Mouse (Mus musculus) small intestine, adult 2 months (tissue): Measurements from ENCODE around the gene Zfp219.

ENCODE experiments used
- CTCF ChIP-seq: fragments of 200-500 bp; IDR thresholded peaks from 2 replicates; pipeline ENCODE4 v1.5.1; 2012; ENCODE audit warnings: low read depth, mild to moderate bottlenecking, control low read depth, inconsistent platforms, low read length, moderate library complexity, mixed read lengths; ENCODE audit not compliant: insufficient replicate concordance, insufficient read length; ENCODE audit errors: extremely low read depth
- POLR2A ChIP-seq: fragments of 200-500 bp; IDR thresholded peaks from 2 replicates; pipeline ENCODE4 v1.6.1; 2012; ENCODE audit warnings: low read depth, mild to moderate bottlenecking, control low read depth, inconsistent platforms, low read length, moderate library complexity

DNA sequence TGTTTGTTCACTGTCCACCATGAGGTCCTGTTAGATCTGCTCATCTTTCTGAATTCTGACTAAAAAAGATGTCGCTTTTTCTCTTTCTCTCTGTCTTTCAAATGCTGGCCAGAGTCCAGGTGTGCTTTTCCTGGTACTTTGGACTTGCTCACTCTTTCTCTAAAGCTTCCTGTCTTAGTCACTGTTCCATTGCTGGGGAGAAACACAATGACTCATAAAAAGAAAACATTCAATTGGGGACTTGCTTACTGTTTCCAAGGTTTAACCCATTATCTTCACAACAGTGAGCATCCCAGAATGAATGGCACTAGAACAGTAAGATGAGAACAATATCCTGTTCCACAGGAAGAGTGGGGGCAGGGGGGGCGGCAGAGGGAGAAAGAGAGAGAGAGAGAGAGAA, 60.2 kb downstream of the Zfp219 start:
- TF ChIP-seq POLR2A (no peak), CTCF (no peak)
